Mouse (Mus musculus) NIH3T3 (cell line): ENCODE data around the gene Ice2.

Experiments
- DNase-seq: peaks from one replicate; pipeline ENCODE4 v3.0.0-alpha.2; 2012; ENCODE audit warnings: low read depth

Ice2 gene

GRCm38 (mm10) chr9:69397760-69398452, at the start of gene Ice2:
Gene Ice2, plus strand, starts transcription at chr9:69397906.
- DNase-seq: peak; percentile 90

GRCm38 (mm10) chr9:69349537-69349936, 48.2 kb upstream of the Ice2 start:
- DNase-seq: no peak

GRCm38 (mm10) chr9:69354228-69354627, 43.5 kb upstream of the Ice2 start:
- DNase-seq: no peak

- peak; percentile 68 for DNase-seq
These were observed 39.9 kb upstream of the Ice2 start for GRCm38 (mm10) chr9:69357834-69358233.

- DNase-seq: no peak
These were observed 38.9 kb upstream of the Ice2 start for GRCm38 (mm10) chr9:69358797-69359196.

- DNase-seq: no peak
These were observed 35.7 kb upstream of the Ice2 start for GRCm38 (mm10) chr9:69361951-69362445.

GRCm38 (mm10) chr9:69362766-69363165, 34.9 kb upstream of the Ice2 start:
- DNase-seq: no peak

- no peak for DNase-seq
These were observed 33.6 kb upstream of the Ice2 start for GRCm38 (mm10) chr9:69364117-69364516.

GRCm38 (mm10) chr9:69367055-69367454, 30.7 kb upstream of the Ice2 start:
- no peak for DNase-seq

GRCm38 (mm10) chr9:69368071-69368470, 29.6 kb upstream of the Ice2 start:
- peak; percentile 69 for DNase-seq

GRCm38 (mm10) chr9:69371046-69371724, 26.5 kb upstream of the Ice2 start:
- no peak for DNase-seq

- no peak for DNase-seq
These were observed 24.8 kb upstream of the Ice2 start for GRCm38 (mm10) chr9:69372871-69373270.

GRCm38 (mm10) chr9:69376982-69377653, 20.6 kb upstream of the Ice2 start:
- DNase-seq: no peak

GRCm38 (mm10) chr9:69377654-69378045, 20.1 kb upstream of the Ice2 start:
- DNase-seq: no peak

GRCm38 (mm10) chr9:69380546-69380945, 17.2 kb upstream of the Ice2 start:
- no peak for DNase-seq

GRCm38 (mm10) chr9:69381741-69382140, 16.0 kb upstream of the Ice2 start:
- no peak for DNase-seq

- no peak for DNase-seq
These were observed 13.2 kb upstream of the Ice2 start for GRCm38 (mm10) chr9:69384475-69384874.

- DNase-seq: no peak
These were observed 12.8 kb upstream of the Ice2 start for GRCm38 (mm10) chr9:69384905-69385304.

- no peak for DNase-seq
These were observed 10.4 kb upstream of the Ice2 start for GRCm38 (mm10) chr9:69387296-69387695.

- DNase-seq: no peak
These were observed 7.1 kb upstream of the Ice2 start for GRCm38 (mm10) chr9:69390631-69391030.

GRCm38 (mm10) chr9:69394234-69394633, 3.5 kb upstream of the Ice2 start:
- no peak for DNase-seq

- DNase-seq: no peak
These were observed 310 bp upstream of the Ice2 start for GRCm38 (mm10) chr9:69397432-69397759.

- DNase-seq: no peak
These were observed 746 bp downstream of the Ice2 start for GRCm38 (mm10) chr9:69398453-69398850.
